Mouse (Mus musculus): ENCODE measurements around the gene Serinc5. TPM values are rescaled to one million over a fixed set of nuclear protein-coding genes. Genes with fewer than 3 reads are reported as not detected.

Serinc5 gene
- polyA plus RNA-seq, 1 experiment from 2014 or later, result 13.8 TPM

DNA sequence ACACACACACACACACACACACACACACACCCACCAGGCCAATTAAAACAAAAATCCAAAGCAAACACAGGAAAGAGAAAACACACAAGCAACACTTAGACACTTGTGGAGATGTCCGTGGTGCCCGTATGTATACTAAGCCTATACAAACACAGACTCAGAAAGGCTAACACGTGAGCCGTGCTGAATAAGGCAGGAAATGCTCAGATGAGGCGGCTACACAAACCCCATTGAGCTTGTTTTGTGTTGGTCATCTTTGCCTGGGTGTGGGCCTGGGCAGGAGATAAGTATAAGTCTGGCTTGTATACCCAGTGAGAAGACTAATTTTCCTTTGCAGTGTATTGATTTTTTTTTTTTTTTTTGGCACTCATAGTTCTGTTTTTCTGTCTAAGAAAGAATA lies 91.1 kb downstream of the Serinc5 start:
- no peaks in the 10 kb centered on the region for H3K27me3 ChIP-seq
- TF ChIP-seq CTCF (IDR thresholded peaks at IDR 0.05), result no peak
- ChIA-PET CTCF (interaction anchor here (0.9 to 1.5 kb wide), 2 partner anchors 8 to 11 kb away, joined by 3 to 4 read pairs; no protein-coding TSS in a partner anchor), POLR2A (no interaction called here)
- no peak for DNase-seq (ENCODE audit: low read depth, low spot score)
- in situ Hi-C loops (cut with MboI; ENCODE audit: low pct_unique_long_range_greater_than_20kb), result no loop called here
- ATAC-seq, result no peak

DNA sequence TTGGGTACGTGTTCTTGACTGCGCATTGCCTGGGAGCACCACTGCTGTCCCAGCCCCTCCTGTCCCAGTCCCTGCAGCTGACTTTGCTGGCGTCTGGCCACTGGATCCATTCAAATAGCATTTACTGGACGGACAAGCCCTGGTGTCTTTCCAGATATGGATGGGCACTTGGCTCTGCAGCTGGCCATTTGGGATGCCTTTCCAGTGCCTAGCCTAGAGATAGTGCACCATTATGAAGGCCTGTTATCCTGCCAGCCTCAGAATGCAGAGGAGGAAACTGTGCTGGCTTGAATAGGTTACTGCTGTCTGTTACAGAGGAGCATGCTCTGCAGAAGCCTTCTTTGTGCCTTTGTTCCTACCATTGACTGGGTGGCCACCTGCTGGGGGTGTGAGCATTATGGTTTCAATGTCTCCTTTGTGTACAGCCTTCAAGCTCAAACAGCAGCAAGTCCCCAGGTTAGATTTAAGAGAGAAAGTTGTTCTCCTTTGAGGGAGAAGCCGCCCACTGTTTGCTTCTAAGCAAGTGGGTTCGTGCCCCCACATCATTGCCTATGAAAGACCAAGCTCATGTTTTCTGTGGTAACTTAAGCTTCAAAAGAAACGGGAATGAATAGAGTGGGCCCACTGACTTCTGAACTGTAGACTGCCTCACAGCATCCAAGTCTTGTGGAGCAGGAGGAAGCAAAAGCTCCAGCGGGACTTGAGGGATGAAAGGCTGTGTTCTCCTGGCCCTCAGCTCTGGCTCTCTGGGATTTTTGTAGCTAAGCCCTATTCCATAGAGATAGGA lies 92.5 kb downstream of the Serinc5 start:
- no peaks in the 10 kb centered on the region for H3K27me3 ChIP-seq
- ChIA-PET POLR2A (no interaction called here), CTCF (interaction anchor here (0.8 to 2.1 kb wide), 2 partner anchors 10 to 20 kb away, joined by 3 to 4 read pairs; no protein-coding TSS in a partner anchor)
- in situ Hi-C loops (cut with MboI; ENCODE audit: low pct_unique_long_range_greater_than_20kb), result no loop called here
- TF ChIP-seq CTCF (IDR thresholded peaks at IDR 0.05), result no peak
- ATAC-seq (no peak), DNase-seq (ENCODE audit: low read depth, low spot score) (no peak)

GRCm38 (mm10) chr13:92704189-92704588 lies 93.3 kb downstream of the Serinc5 start:
- no peak for TF ChIP-seq CTCF (IDR thresholded peaks at IDR 0.05)
- ATAC-seq (no peak), DNase-seq (ENCODE audit: low read depth, low spot score) (no peak)
- in situ Hi-C loops (cut with MboI; ENCODE audit: low pct_unique_long_range_greater_than_20kb), result no loop called here
- no peaks in the 10 kb centered on the region for H3K27me3 ChIP-seq
- POLR2A ChIA-PET, result no interaction called here
- CTCF ChIA-PET, result interaction anchor here (0.8 to 2.1 kb wide), 2 partner anchors 10 to 21 kb away, joined by 3 to 4 read pairs; no protein-coding TSS in a partner anchor

DNA sequence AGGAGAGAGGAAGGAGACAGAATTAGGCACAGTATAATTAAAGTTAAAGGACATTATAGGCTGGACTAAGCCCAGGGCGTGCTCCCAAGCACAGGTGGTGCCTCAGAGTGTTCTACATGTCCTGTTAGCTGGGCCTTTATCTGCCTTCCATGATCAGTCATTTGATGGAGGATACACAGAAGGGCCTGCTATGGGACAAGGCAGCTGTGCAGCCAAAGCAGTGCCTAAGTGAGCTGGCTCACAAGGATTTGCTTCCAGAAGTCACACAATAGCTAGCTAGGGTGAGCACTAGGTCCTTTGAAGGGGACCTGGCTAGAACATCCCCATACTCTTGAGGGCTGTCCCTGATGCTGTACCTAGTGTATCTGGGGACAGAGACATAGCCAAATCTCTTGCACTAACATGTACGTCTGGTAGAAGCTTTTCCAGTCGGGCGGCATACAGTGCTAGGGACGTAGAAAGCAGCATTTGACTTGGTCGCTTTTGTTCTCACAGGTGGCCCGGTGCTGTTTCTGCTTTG lies 94.2 kb downstream of the Serinc5 start:
- no peaks in the 10 kb centered on the region for H3K27me3 ChIP-seq
- no peak for TF ChIP-seq CTCF (IDR thresholded peaks at IDR 0.05)
- POLR2A ChIA-PET, result no interaction called here
- no peak for ATAC-seq
- in situ Hi-C loops (cut with MboI; ENCODE audit: low pct_unique_long_range_greater_than_20kb), result no loop called here
- CTCF ChIA-PET, result interaction anchor here (0.9 to 1.3 kb wide), 2 partner anchors 21 to 46 kb away, joined by 3 read pairs; no protein-coding TSS in a partner anchor
- DNase-seq (ENCODE audit: low read depth, low spot score), result no peak

DNA sequence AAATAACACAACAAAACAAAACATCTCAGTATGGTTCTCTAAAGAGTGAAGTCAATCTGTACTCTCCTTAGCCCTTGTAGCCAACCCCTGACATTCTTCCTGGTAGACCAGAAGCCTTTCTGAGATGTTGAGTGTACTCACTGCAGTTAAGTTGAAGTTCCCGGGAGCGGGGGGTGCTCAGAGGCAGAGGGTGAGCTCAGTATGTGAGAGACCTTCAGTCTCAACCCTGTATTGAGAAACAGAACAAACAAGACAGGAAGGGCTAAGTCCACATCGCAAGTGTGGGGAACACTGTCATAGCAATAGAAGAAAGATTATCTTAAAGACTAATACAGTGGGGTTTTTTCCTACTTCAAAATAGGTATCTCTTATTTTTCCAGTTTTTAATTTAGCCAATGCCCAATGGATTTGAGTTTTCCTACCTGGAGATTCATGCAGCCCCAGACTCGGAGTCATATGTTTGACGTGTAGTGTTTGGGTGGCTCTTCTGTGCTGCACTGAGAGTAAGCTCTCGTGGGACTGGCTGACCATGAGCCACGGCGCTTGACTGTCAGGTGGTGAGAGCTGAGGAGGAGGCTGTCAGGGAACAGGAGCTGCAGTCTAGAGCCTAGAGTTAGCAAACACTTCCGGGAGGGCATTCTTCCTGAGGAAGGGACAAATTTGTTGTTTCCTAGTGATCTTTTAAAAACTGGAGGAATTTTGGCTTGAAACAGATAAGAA lies 95.6 kb downstream of the Serinc5 start:
- no peak for TF ChIP-seq CTCF (IDR thresholded peaks at IDR 0.05)
- ATAC-seq (no peak), DNase-seq (ENCODE audit: low read depth, low spot score) (no peak)
- H3K27me3 ChIP-seq, result no peaks in the 10 kb centered on the region
- in situ Hi-C loops (cut with MboI; ENCODE audit: low pct_unique_long_range_greater_than_20kb), result no loop called here
- CTCF ChIA-PET, result no interaction called here
- POLR2A ChIA-PET, result no interaction called here

DNA sequence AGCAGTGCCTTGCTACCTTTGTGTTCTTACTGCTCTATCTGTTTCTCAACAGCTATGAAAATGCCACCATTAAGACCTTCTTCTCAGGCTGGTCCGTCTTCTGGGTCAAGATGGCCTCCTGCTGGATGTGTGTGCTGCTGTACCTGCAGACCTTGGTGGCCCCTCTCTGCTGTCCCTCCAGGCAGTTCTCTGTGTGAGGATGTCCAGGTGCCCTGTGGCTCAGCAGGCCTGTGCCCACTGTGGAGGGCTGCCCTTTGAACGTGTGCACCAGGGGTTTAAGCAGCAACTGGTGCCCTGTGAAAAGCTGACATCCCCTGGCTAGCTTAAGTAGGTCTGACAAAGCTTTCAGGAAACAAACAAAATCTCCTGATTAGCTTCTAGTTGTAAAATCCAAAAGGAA lies 97.0 kb downstream of the Serinc5 start:
- no peak for TF ChIP-seq CTCF (IDR thresholded peaks at IDR 0.05)
- in situ Hi-C loops (cut with MboI; ENCODE audit: low pct_unique_long_range_greater_than_20kb), result no loop called here
- ATAC-seq (no peak), DNase-seq (ENCODE audit: low read depth, low spot score) (no peak)
- CTCF ChIA-PET, result interaction anchor here (1.0 to 2.2 kb wide), 2 partner anchors 16 to 22 kb away, joined by 3 to 6 read pairs; no protein-coding TSS in a partner anchor
- H3K27me3 ChIP-seq, result no peaks in the 10 kb centered on the region
- POLR2A ChIA-PET, result no interaction called here

GRCm38 (mm10) chr13:92708466-92708865 lies 97.6 kb downstream of the Serinc5 start:
- DNase-seq (ENCODE audit: low read depth, low spot score) (no peak), ATAC-seq (no peak)
- in situ Hi-C loops (cut with MboI; ENCODE audit: low pct_unique_long_range_greater_than_20kb), result no loop called here
- ChIA-PET CTCF (interaction anchor here (2.2 kb wide), 1 partner anchor 23 kb away, joined by 6 read pairs; no protein-coding TSS in a partner anchor), POLR2A (no interaction called here)
- no peak for TF ChIP-seq CTCF (IDR thresholded peaks at IDR 0.05)
- no peaks in the 10 kb centered on the region for H3K27me3 ChIP-seq

GRCm38 (mm10) chr13:92709535-92709934 lies 98.6 kb downstream of the Serinc5 start:
- CTCF ChIA-PET, result interaction anchor here (0.6 to 2.2 kb wide), 3 partner anchors 8 to 1587 kb away, joined by 3 to 6 read pairs (median 4); no protein-coding TSS in a partner anchor
- TF ChIP-seq CTCF (IDR thresholded peaks at IDR 0.05), result no peak
- no peak for DNase-seq (ENCODE audit: low read depth, low spot score)
- no peaks in the 10 kb centered on the region for H3K27me3 ChIP-seq
- POLR2A ChIA-PET, result interaction anchor here (0.8 kb wide), 1 partner anchor 23 kb away, joined by 3 read pairs; no protein-coding TSS in a partner anchor
- ATAC-seq, result no peak
- in situ Hi-C loops (cut with MboI; ENCODE audit: low pct_unique_long_range_greater_than_20kb), result no loop called here

DNA sequence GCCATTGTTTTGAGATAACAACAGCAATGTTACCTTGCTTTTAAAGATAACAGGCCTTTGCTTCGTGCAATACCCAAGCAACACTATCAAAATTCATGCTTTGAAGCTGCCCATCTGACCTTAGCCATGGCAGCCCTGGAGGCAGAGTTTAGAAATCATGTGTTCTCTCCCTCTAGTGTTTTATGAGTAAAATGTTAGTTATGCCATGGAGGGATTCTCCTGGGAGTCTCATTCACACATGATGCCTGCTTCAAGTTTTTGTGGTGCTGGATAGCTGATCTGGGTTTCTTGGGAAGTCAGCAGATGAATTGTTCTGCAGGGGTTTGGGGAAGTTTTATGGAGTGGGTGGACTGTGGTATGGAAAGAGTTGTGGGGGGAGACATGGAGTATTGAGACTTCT lies 99.5 kb downstream of the Serinc5 start:
- CTCF ChIA-PET, result interaction anchor here (0.6 to 1.6 kb wide), 3 partner anchors 9 to 1586 kb away, joined by 3 to 4 read pairs (median 3); no protein-coding TSS in a partner anchor
- H3K27me3 ChIP-seq, result no peaks in the 10 kb centered on the region
- TF ChIP-seq CTCF (IDR thresholded peaks at IDR 0.05), result no peak
- in situ Hi-C loops (cut with MboI; ENCODE audit: low pct_unique_long_range_greater_than_20kb), result no loop called here
- no peak for ATAC-seq
- POLR2A ChIA-PET, result interaction anchor here (0.8 kb wide), 1 partner anchor 24 kb away, joined by 3 read pairs; no protein-coding TSS in a partner anchor
- no peak for DNase-seq (ENCODE audit: low read depth, low spot score)

- CTCF ChIA-PET, result no interaction called here
- POLR2A ChIA-PET, result no interaction called here
- no peak for TF ChIP-seq CTCF (IDR thresholded peaks at IDR 0.05)
- in situ Hi-C loops (cut with MboI; ENCODE audit: low pct_unique_long_range_greater_than_20kb), result no loop called here
- no peaks in the 10 kb centered on the region for H3K27me3 ChIP-seq
- ATAC-seq, result no peak
- DNase-seq (ENCODE audit: low read depth, low spot score), result no peak
Observed at GRCm38 (mm10) chr13:92711821-92712220, 100.9 kb downstream of the Serinc5 start.
